Mouse (Mus musculus) stomach, embryonic 16.5 days (tissue): ENCODE measurements around the gene Gstm7. TPM values are rescaled to one million over a fixed set of nuclear protein-coding genes. Genes with fewer than 3 reads are reported as not detected.
"Not testable (repeated sequence)": the region's sequence is repeated elsewhere in the genome, so short reads cannot be mapped to it uniquely, and the experiment has no call there.

ENCODE experiments used
- ATAC-seq: fragments of 200-750 bp; cut with Nextera tagmentation; 2 replicates; pipeline ENCODE4 v1.8.0; 2017; ENCODE audit warnings: moderate number of reproducible peaks, moderate TSS enrichment; ENCODE audit not compliant: insufficient read depth, low FRiP score
- H3K27ac ChIP-seq: fragments of 300-500 bp; sonication (generic); 2 replicates; pipeline ENCODE4 v1.5.1; 2014; ENCODE audit warnings: low read length
- H3K27me3 ChIP-seq: fragments of 300-500 bp; sonication (generic); 2 replicates; pipeline ENCODE4 v1.6.1; 2014; ENCODE audit warnings: low read length, control low read depth, mixed read lengths; ENCODE audit not compliant: control insufficient read depth, insufficient read depth
- H3K36me3 ChIP-seq: fragments of 300-500 bp; sonication (generic); 2 replicates; pipeline ENCODE4 v1.6.1; 2014; ENCODE audit warnings: low read length; ENCODE audit not compliant: control insufficient read depth, insufficient read depth
- H3K4me1 ChIP-seq: fragments of 300-500 bp; sonication (generic); 2 replicates; pipeline ENCODE4 v1.6.1; 2014; ENCODE audit warnings: low read length, control low read depth, mixed read lengths; ENCODE audit not compliant: control insufficient read depth, insufficient read depth
- H3K4me2 ChIP-seq: fragments of 300-500 bp; sonication (generic); 2 replicates; pipeline ENCODE4 v1.6.1; 2014; ENCODE audit warnings: low read depth, low read length, mixed read lengths
- H3K4me3 ChIP-seq: fragments of 300-500 bp; sonication (generic); replicated peaks from 2 replicates; pipeline ENCODE4 v1.5.1; 2014; ENCODE audit warnings: mild to moderate bottlenecking, low read length
- H3K9ac ChIP-seq: fragments of 300-500 bp; sonication (generic); 2 replicates; pipeline ENCODE4 v1.6.1; 2014; ENCODE audit warnings: low read length
- H3K9me3 ChIP-seq: fragments of 300-500 bp; sonication (generic); replicated peaks from 2 replicates; pipeline ENCODE4 v1.6.1; 2016; ENCODE audit warnings: low read length, control low read depth; ENCODE audit not compliant: control insufficient read depth
- WGBS: fragments of 180-500 bp; shearing (Covaris S2); extraction: QIAGEN DNeasy Blood & Tissue Kit; methylation state at CpG from one replicate; pipeline ENCODE4 v1.1.7; 2014; 5-methylcytosine and 5-hydroxymethylcytosine counted together
- polyA plus RNA-seq: library from polyadenylated mRNA; unstranded; fragments of >200 nt; fragmentation: Nextera tagmentation; extraction: Ambion mirVana; gene quantifications from 2 replicates; pipeline ENCODE4 v1.2.1, GENCODE M21; 2015

Gstm7 gene
- 24.7 and 24.8 TPM in 2 replicates for polyA plus RNA-seq

GRCm38 (mm10) chr3:107931670-107932069 is at the start of gene Gstm7:
Gstm7 (minus strand) TSS chr3:107931817.
- 6% methylated on average over 10 of the region's 10 CpGs for WGBS
- Histone ChIP-seq H3K27me3 (no peaks in the 10 kb centered on the region), H3K9me3 (no peaks in the 10 kb centered on the region), H3K4me1 (peaks cover 6% of the 10 kb centered on the region; the same call in 1 of the 2 replicates), H3K36me3 (no peaks in the 10 kb centered on the region), H3K4me3 (peak within 1 kb of the TSS; percentile 38), H3K9ac (peak within 1 kb of the TSS; percentile 57), H3K27ac (peak within 1 kb of the TSS; percentile 56; the same call in 1 of the 2 replicates), H3K4me2 (peak within 1 kb of the TSS; percentile 56)
- peak; percentile 96 for ATAC-seq

DNA sequence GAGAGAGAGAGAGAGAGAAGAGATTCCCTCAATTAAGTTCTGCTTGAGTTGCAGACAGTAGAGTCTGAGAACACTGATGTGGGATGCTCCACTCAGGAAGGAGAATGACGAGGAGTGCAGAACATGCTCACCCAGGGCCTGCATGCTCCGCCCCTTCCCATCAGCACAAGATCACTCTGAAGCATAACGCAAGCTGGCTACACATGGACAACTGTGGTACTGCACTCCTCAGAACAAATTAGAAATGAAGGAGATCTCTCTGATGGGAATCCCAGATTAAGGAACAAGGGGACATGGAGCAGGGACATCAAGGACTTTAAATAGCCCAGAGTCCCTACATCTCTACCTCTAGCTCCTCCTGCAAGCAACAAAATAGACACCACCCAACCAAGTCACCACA is 49.6 kb upstream of the Gstm7 start:
- Histone ChIP-seq H3K27me3 (no peaks in the 10 kb centered on the region), H3K9me3 (no peaks in the 10 kb centered on the region), H3K9ac (no peak overlapping the region), H3K4me2 (no peak overlapping the region), H3K36me3 (no peaks in the 10 kb centered on the region), H3K27ac (no peak overlapping the region), H3K4me1 (peaks cover 14% of the 10 kb centered on the region), H3K4me3 (no peak overlapping the region)
- 65% methylated on average over 3 of the region's 3 CpGs for WGBS
- ATAC-seq: no peak

GRCm38 (mm10) chr3:107977691-107978090 is 46.1 kb upstream of the Gstm7 start:
- no peaks in the 10 kb centered on the region for H3K36me3 ChIP-seq
- H3K27ac ChIP-seq: no peak overlapping the region
- H3K4me2 ChIP-seq: no peak overlapping the region
- 53% methylated on average over 3 of the region's 3 CpGs for WGBS
- no peaks in the 10 kb centered on the region for H3K27me3 ChIP-seq
- H3K9me3 ChIP-seq: no peaks in the 10 kb centered on the region
- H3K9ac ChIP-seq: no peak overlapping the region
- H3K4me1 ChIP-seq: 0 out of 2 replicates have a peak, but pooled peaks cover 2% of the 10 kb centered on the region
- ATAC-seq: peak; percentile 72
- H3K4me3 ChIP-seq: no peak overlapping the region

DNA sequence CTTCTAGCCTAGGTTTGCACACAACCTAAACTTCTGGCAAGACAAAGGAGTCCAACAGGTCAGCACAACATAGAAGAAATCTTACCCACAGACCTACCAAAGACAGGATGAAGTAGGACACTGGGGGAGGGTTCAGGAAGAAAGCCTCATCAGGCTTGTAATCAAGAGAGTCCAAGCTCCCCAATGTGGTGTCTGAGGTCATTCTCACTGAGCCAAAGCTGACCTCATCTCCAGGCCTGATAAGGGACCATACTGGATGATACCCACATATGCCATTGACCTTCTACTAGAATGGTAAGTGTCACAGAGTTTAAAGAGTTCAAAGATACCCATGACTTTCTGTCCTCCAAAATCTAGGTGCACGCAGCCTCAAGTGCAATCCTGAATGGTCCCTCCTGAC is 42.6 kb upstream of the Gstm7 start:
- no peaks in the 10 kb centered on the region for H3K9me3 ChIP-seq
- H3K27me3 ChIP-seq: no peaks in the 10 kb centered on the region
- H3K4me2 ChIP-seq: no peak overlapping the region
- H3K36me3 ChIP-seq: no peaks in the 10 kb centered on the region
- H3K9ac ChIP-seq: no peak overlapping the region
- H3K27ac ChIP-seq: no peak overlapping the region
- H3K4me3 ChIP-seq: no peak overlapping the region
- no peak for ATAC-seq
- no peaks in the 10 kb centered on the region for H3K4me1 ChIP-seq
- WGBS: 97% methylated on average over 1 of the region's 1 CpGs

- H3K4me2 ChIP-seq: no peak overlapping the region
- H3K27ac ChIP-seq: no peak overlapping the region
- ATAC-seq: no peak
- H3K9me3 ChIP-seq: no peaks in the 10 kb centered on the region
- no peaks in the 10 kb centered on the region for H3K4me1 ChIP-seq
- H3K4me3 ChIP-seq: no peak overlapping the region
- H3K36me3 ChIP-seq: no peaks in the 10 kb centered on the region
- no peak overlapping the region for H3K9ac ChIP-seq
- H3K27me3 ChIP-seq: no peaks in the 10 kb centered on the region
- 53% methylated on average over 3 of the region's 3 CpGs for WGBS
Observed at GRCm38 (mm10) chr3:107972070-107972469, 40.5 kb upstream of the Gstm7 start.

GRCm38 (mm10) chr3:107971101-107971500 is 39.5 kb upstream of the Gstm7 start:
- H3K27ac ChIP-seq, H3K4me1 ChIP-seq, H3K4me2 ChIP-seq, H3K27me3 ChIP-seq, ATAC-seq, H3K4me3 ChIP-seq, H3K36me3 ChIP-seq, H3K9me3 ChIP-seq, H3K9ac ChIP-seq: not testable (repeated sequence)
- 46% methylated on average over 3 of the region's 3 CpGs for WGBS

- H3K4me3 ChIP-seq: no peak within 1 kb of the TSS; the same call in 1 of the 2 replicates
- WGBS: 37% methylated on average over 13 of the region's 13 CpGs
Observed at GRCm38 (mm10) chr3:107968724-107969395, 37.2 kb upstream of the Gstm7 start, which contains the start of gene Gstm3. Gstm3 (minus strand) TSS chr3:107969283.

GRCm38 (mm10) chr3:107966631-107967030 is 35.0 kb upstream of the Gstm7 start:
- ATAC-seq: no peak
- Histone ChIP-seq H3K27me3 (no peaks in the 10 kb centered on the region), H3K9ac (no peak overlapping the region), H3K9me3 (no peaks in the 10 kb centered on the region), H3K27ac (no peak overlapping the region), H3K4me2 (no peak overlapping the region), H3K4me3 (no peak overlapping the region), H3K4me1 (no peaks in the 10 kb centered on the region; the same call in 1 of the 2 replicates), H3K36me3 (no peaks in the 10 kb centered on the region)
- 92% methylated on average over 5 of the region's 5 CpGs for WGBS

More at GRCm38 (mm10) chr3:107968724-107969395, 37.2 kb upstream of the Gstm7 start, which contains the start of gene Gstm3:
- H3K9me3 ChIP-seq: no peaks in the 10 kb centered on the region
- ATAC-seq: peak; percentile 72
- H3K4me2 ChIP-seq: peak within 1 kb of the TSS; percentile 9; the same call in 1 of the 2 replicates
- no peaks in the 10 kb centered on the region for H3K36me3 ChIP-seq
- H3K27me3 ChIP-seq: no peaks in the 10 kb centered on the region
- H3K9ac ChIP-seq: no peak within 1 kb of the TSS
- H3K4me1 ChIP-seq: no peaks in the 10 kb centered on the region; the same call in 1 of the 2 replicates
- H3K27ac ChIP-seq: no peak within 1 kb of the TSS

DNA sequence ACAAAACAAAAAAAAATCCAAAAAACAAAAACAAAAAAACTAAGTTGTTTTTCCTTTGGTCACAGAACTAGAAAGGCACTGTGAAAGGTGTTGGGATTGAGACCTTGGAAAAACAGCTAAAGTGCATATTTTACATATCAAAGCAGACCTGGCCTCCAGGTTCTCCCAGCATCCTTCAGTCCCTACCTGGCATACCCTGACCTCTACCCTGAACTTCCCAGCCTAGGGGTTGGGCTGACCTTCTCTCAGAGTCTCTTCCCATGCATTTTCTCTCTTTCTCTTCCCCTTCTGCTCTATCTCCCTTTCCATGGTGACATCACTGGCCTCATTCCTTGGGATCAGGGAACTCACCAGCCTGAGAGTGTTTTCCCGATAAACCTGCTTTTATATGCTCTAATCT is 34.0 kb upstream of the Gstm7 start:
- H3K27ac ChIP-seq: no peak overlapping the region
- H3K9ac ChIP-seq: no peak overlapping the region
- no peaks in the 10 kb centered on the region; the same call in 1 of the 2 replicates for H3K4me1 ChIP-seq
- no peak overlapping the region for H3K4me3 ChIP-seq
- 60% methylated on average over 1 of the region's 1 CpGs for WGBS
- H3K9me3 ChIP-seq: no peaks in the 10 kb centered on the region
- H3K36me3 ChIP-seq: no peaks in the 10 kb centered on the region
- H3K4me2 ChIP-seq: no peak overlapping the region
- no peaks in the 10 kb centered on the region for H3K27me3 ChIP-seq
- ATAC-seq: no peak
